Mouse (Mus musculus): ENCODE data around the gene Sprr2e. TPM values are rescaled to one million over a fixed set of nuclear protein-coding genes. Genes with fewer than 3 reads are reported as not detected.

The Sprr2e gene
- total RNA-seq (2021) = not detected
- long read RNA-seq, experiment 1 = 0 reads
- long read RNA-seq, experiment 2 = 0 reads

- no peak for DNase-seq
- intact Hi-C loops (cut with DNase I) = no loop called here
Measured at GRCm38 (mm10) chr3:92351843-92352242, at the start of gene Sprr2e. Gene Sprr2e, plus strand, starts transcription at chr3:92352143.

GRCm38 (mm10) chr3:92307406-92307805, 44.5 kb upstream of the Sprr2e start:
- intact Hi-C loops (cut with DNase I) = no loop called here
- DNase-seq = no peak

GRCm38 (mm10) chr3:92316320-92316719, 35.6 kb upstream of the Sprr2e start, which contains the start of gene Sprr2b:
Gene Sprr2b, plus strand, starts transcription at chr3:92316620.
- no peak for DNase-seq
- intact Hi-C loops (cut with DNase I) = no loop called here

GRCm38 (mm10) chr3:92317384-92317783, 34.6 kb upstream of the Sprr2e start:
- no peak for DNase-seq
- intact Hi-C loops (cut with DNase I) = no loop called here

GRCm38 (mm10) chr3:92336278-92336677, 15.7 kb upstream of the Sprr2e start:
- intact Hi-C loops (cut with DNase I) = no loop called here
- DNase-seq = no peak

GRCm38 (mm10) chr3:92338840-92339239, 13.1 kb upstream of the Sprr2e start, which contains the start of gene Sprr2d:
Gene Sprr2d, plus strand, starts transcription at chr3:92339140.
- intact Hi-C loops (cut with DNase I) = no loop called here
- DNase-seq = no peak

- intact Hi-C loops (cut with DNase I) = no loop called here
- no peak for DNase-seq
Measured at GRCm38 (mm10) chr3:92361619-92362018, 9.7 kb downstream of the Sprr2e start.

- no peak for DNase-seq
- intact Hi-C loops (cut with DNase I) = no loop called here
Measured at GRCm38 (mm10) chr3:92364887-92365286, 12.9 kb downstream of the Sprr2e start, which contains the start of gene Sprr2f. Gene Sprr2f, plus strand, starts transcription at chr3:92365187.

- DNase-seq = no peak
- intact Hi-C loops (cut with DNase I) = no loop called here
Measured at GRCm38 (mm10) chr3:92373613-92374012, 21.7 kb downstream of the Sprr2e start.

- intact Hi-C loops (cut with DNase I) = no loop called here
- no peak for DNase-seq
Measured at GRCm38 (mm10) chr3:92385385-92385784, 33.4 kb downstream of the Sprr2e start, which contains the start of gene Sprr2h. Gene Sprr2h, plus strand, starts transcription at chr3:92385685.

- intact Hi-C loops (cut with DNase I) = no loop called here
- DNase-seq = no peak
Measured at GRCm38 (mm10) chr3:92394301-92394700, 42.4 kb downstream of the Sprr2e start.

Other genes with a start within 250 kb of the Sprr2e start
- gene Prr9, start 228.2 kb upstream of the Sprr2e start, total RNA-seq (2021) = not detected
- not detected for gene Lelp1, start 209.4 kb upstream of the Sprr2e start, total RNA-seq (2021)
- not detected for gene Sprr2a1, start 136.3 kb upstream of the Sprr2e start, total RNA-seq (2021)
- gene Sprr2a2, start 136.2 kb upstream of the Sprr2e start, total RNA-seq (2021) = not detected
- not detected for gene Sprr2a3, start 66.7 kb upstream of the Sprr2e start, total RNA-seq (2021)
- not detected for gene Sprr2b, start 35.5 kb upstream of the Sprr2e start, total RNA-seq (2021)
- gene Sprr2d, start 13.0 kb upstream of the Sprr2e start, total RNA-seq (2021) = not detected
- not detected for gene Sprr2f, start 13.0 kb downstream of the Sprr2e start, total RNA-seq (2021)
- gene Sprr2h, start 33.5 kb downstream of the Sprr2e start, total RNA-seq (2021) = not detected
- gene Sprr2i, start 55.8 kb downstream of the Sprr2e start, total RNA-seq (2021) = not detected
- gene Sprr2j-ps, start 65.9 kb downstream of the Sprr2e start, total RNA-seq (2021) = not detected
- 1 to 10 TPM; 2.2 to 2.9 TPM for gene Gm9774, start 77.3 kb downstream of the Sprr2e start, total RNA-seq (2021)
- not detected for gene Sprr2k, start 80.4 kb downstream of the Sprr2e start, total RNA-seq (2021)
- gene Sprr1b, start 86.6 kb downstream of the Sprr2e start, total RNA-seq (2021) = not detected
- gene Sprr3, start 106.6 kb downstream of the Sprr2e start, total RNA-seq (2021) = not detected
- not detected for gene Sprr1a, start 133.8 kb downstream of the Sprr2e start, total RNA-seq (2021)
- gene Sprr4, start 148.3 kb downstream of the Sprr2e start, total RNA-seq (2021) = not detected
- gene 2310046K23Rik, start 182.4 kb downstream of the Sprr2e start, total RNA-seq (2021) = not detected
- gene Ivl, start 221.6 kb downstream of the Sprr2e start, total RNA-seq (2021) = not detected
- not detected for gene Smcp, start 236.9 kb downstream of the Sprr2e start, total RNA-seq (2021)